Comparison of ENCODE assay signal across 19 mouse cellular contexts in genomic region chr19:16059026-16059425, GRCm38 (mm10).
DNase-seq lines count a peak whose midpoint lies in the region; ATAC-seq lines count a peak whose summit lies in the region.
"Had no signal": no experiment of that assay in that cellular context is flagged by ENCODE, and none has a peak within 500 bp of the region (broad histone marks: within the 10 kb centered on the region; RNA-seq: fewer than 3 reads in every experiment).

No protein-coding gene starts in this region.

- peaks cover 8% of the 10 kb centered on the region; the same call in 1 of the 2 replicates for H3K4me1 ChIP-seq in heart, embryonic 12.5 days (replicated peaks)
- no peaks in the 10 kb centered on the region for H3K4me1 ChIP-seq in midbrain, embryonic 11.5 days (ENCODE audit: control insufficient read depth, insufficient read depth, low read length)
- no peaks in the 10 kb centered on the region for H3K4me1 ChIP-seq in midbrain, embryonic 14.5 days (ENCODE audit: control insufficient read depth, insufficient read depth, low read length)

- H3K4me3 ChIP-seq in heart, embryonic 12.5 days, result no peak overlapping the region
- no peak overlapping the region for H3K4me3 ChIP-seq in midbrain, embryonic 11.5 days (ENCODE audit: low read depth, low read length)
- no peak overlapping the region for H3K4me3 ChIP-seq in midbrain, embryonic 14.5 days (replicated peaks; ENCODE audit: low read depth, low read length)

- H3K9ac ChIP-seq in heart, embryonic 12.5 days, result no peak overlapping the region
- no peak overlapping the region for H3K9ac ChIP-seq in midbrain, embryonic 11.5 days (ENCODE audit: low read length)
- H3K9ac ChIP-seq in midbrain, embryonic 14.5 days (replicated peaks; ENCODE audit: low read length), result no peak overlapping the region

- DNase-seq in heart, adult 11 months, result peak; percentile 55
- peak; percentile 68 for DNase-seq in midbrain, embryonic 11.5 days (ENCODE audit: low spot score, missing footprints)
- DNase-seq in midbrain, embryonic 14.5 days, result no peak
- DNase-seq: adrenal gland, adult 2 months; adrenal gland, adult 8-10 months; adrenal gland, postnatal 10 days; adrenal gland, postnatal 14 days; adrenal gland, postnatal 25 days; adrenal gland, postnatal 36 days; B cell, adult 2 months; cerebellum, adult 11 months; cerebellum, adult 11-12 months; cerebellum, adult 18-20 months had no signal

- no peak for ATAC-seq in heart, embryonic 12.5 days (ENCODE audit: insufficient number of reproducible peaks, low FRiP score)
- ATAC-seq in midbrain, embryonic 11.5 days (ENCODE audit: low FRiP score), result no peak
- no peak for ATAC-seq in midbrain, embryonic 14.5 days (ENCODE audit: low FRiP score, low TSS enrichment)
- ATAC-seq: activated CD4-positive, CD25-positive, alpha-beta regulatory T cell, adult 4 months; CD4-positive, CD25-positive, alpha-beta regulatory T cell, adult 4 months; Patski had no signal

- no peak overlapping the region for H3K4me2 ChIP-seq in heart, embryonic 12.5 days
- no peak overlapping the region for H3K4me2 ChIP-seq in midbrain, embryonic 11.5 days
- no peak overlapping the region for H3K4me2 ChIP-seq in midbrain, embryonic 14.5 days (ENCODE audit: low read length)

- no peak overlapping the region for H3K27ac ChIP-seq in heart, embryonic 12.5 days (ENCODE audit: poor library complexity, severe bottlenecking)
- no peak overlapping the region for H3K27ac ChIP-seq in midbrain, embryonic 11.5 days (ENCODE audit: low read depth, low read length)
- no peak overlapping the region for H3K27ac ChIP-seq in midbrain, embryonic 14.5 days (replicated peaks; ENCODE audit: low read depth, low read length)

- H3K36me3 ChIP-seq in heart, embryonic 12.5 days, result no peaks in the 10 kb centered on the region
- H3K36me3 ChIP-seq in midbrain, embryonic 11.5 days (ENCODE audit: control insufficient read depth, insufficient read depth, low read length), result no peaks in the 10 kb centered on the region
- no peaks in the 10 kb centered on the region for H3K36me3 ChIP-seq in midbrain, embryonic 14.5 days (ENCODE audit: control insufficient read depth, insufficient read depth, low read length)
- H3K36me3 ChIP-seq: G1E had no signal

- WGBS in heart, embryonic 12.5 days, result 84% methylated on average over 4 of the region's 4 CpGs
- 83% methylated on average over 4 of the region's 4 CpGs for WGBS in midbrain, embryonic 11.5 days
- WGBS in midbrain, embryonic 14.5 days, result 88% methylated on average over 4 of the region's 4 CpGs

- peaks cover 4% of the 10 kb centered on the region; the same call in 1 of the 2 replicates for H3K27me3 ChIP-seq in heart, embryonic 12.5 days (replicated peaks)
- H3K27me3 ChIP-seq in midbrain, embryonic 11.5 days (ENCODE audit: control insufficient read depth, insufficient read depth, low read length), result no peaks in the 10 kb centered on the region
- H3K27me3 ChIP-seq in midbrain, embryonic 14.5 days (ENCODE audit: control insufficient read depth, insufficient read depth, low read length), result no peaks in the 10 kb centered on the region
- H3K27me3 ChIP-seq: CH12.LX had no signal

- H3K9me3 ChIP-seq in heart, embryonic 12.5 days (replicated peaks), result no peaks in the 10 kb centered on the region
- no peaks in the 10 kb centered on the region for H3K9me3 ChIP-seq in midbrain, embryonic 11.5 days (ENCODE audit: control insufficient read depth, low read length)
- H3K9me3 ChIP-seq in midbrain, embryonic 14.5 days (ENCODE audit: control insufficient read depth, low read length), result no peaks in the 10 kb centered on the region
- H3K9me3 ChIP-seq: G1E had no signal
